Mouse (Mus musculus): ENCODE results near the gene Pnpla3.

- no peak for TF ChIP-seq POLR2A (IDR thresholded peaks at IDR 0.05; ENCODE audit: borderline replicate concordance, extremely low read depth, insufficient read depth, insufficient read length, poor library complexity, severe bottlenecking)
- TF ChIP-seq CTCF (IDR thresholded peaks at IDR 0.05; ENCODE audit: borderline replicate concordance, extremely low read depth, insufficient read depth, insufficient read length), result no peak
Observed at GRCm38 (mm10) chr15:84161871-84162270, 5.8 kb upstream of the Pnpla3 start.
